Mouse (Mus musculus): ENCODE measurements around the gene Pik3cb.

The Pik3cb gene

DNA sequence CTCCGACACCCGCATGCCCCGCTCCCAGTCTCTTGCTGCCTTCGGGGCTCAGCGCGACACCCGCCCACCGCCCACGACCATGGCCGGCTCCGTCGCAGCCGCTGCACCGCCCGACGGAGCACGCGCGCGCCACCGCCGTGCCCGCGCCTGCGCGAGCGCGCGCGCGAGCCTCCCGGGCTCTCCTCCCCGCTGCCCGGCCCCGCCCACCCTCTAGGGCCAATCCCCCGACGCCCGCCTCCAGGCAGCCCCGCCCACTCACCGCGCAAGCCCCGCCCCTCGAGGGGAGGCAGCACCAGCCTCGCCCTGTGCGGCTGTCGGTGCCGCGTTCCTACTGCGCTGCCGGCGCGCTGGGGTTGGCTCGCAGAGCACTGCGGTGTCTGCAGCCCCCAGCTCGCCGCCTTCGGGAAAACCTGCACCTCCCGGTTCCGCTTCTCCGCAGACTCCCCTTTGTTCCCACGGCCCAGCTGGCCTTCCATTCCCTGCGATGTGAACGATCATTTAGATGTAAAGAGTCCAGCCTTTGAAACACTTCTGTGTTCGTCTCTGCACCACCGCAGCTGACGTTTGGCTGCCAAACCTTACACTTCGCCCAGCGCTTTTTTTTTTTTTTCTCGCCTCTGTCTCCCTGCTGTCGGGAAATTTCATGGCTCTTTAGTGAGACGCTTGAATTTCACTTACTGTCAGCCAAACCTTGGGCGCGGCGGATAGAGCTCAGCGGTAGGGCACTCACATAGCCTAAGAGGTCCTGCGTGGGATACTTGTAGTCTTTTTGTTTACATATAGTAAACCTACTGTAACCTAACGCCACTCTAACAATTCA, at the start of gene Pik3cb:
TSS of gene Pik3cb (minus strand) at position 559 of the 820 bp plus-strand sequence.
- peak; percentile 99 to 100 for DNase-seq

DNA sequence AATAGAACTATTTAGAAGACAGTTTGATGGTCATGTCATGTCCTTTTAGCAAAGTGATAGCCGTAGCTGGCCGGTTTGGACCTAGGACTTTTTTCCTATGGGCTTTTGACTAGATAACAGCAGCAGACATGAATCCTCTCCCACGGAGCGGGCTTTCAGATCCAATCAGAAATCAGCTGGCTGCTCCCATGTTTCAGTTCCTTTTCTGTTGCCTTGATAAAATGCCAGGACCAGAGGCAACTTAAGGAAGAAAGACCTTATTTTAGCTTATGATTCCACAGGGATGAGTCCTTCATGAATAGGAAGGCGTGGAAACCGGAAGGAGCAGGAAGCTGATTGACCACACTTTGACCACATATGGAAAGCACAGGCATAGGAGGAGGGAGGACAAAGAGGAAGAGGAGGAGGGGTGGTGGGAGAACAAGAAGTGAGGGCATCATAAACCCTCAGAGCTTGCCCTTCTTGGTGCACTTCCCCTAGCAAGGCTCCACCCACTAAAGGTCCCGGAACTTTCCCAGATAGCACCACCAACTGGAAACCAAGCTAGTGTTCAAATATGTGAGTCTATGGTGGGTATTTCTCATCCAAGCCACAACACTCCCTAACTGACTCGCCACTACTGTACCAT, 42.7 kb upstream of the Pik3cb start:
- no peak for DNase-seq

DNA sequence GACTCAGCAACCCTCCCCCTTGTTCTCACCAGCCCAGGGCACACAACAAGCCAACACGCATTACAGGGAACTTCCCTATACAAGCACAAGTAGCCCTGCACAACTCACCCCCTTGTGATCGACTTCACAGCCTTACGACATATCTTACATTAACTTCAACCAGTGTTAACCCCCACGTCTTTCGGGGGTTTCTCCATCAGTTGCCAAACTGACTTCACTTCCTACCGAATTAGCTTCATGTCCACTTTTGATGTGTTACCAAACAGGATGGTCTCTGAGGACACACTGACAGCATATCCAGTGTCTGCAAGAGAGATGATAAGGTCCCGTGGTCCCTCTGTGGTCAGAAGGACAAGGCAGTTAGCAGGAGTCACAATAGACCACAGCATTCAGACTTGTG, 41.7 kb upstream of the Pik3cb start:
- no peak for DNase-seq

DNA sequence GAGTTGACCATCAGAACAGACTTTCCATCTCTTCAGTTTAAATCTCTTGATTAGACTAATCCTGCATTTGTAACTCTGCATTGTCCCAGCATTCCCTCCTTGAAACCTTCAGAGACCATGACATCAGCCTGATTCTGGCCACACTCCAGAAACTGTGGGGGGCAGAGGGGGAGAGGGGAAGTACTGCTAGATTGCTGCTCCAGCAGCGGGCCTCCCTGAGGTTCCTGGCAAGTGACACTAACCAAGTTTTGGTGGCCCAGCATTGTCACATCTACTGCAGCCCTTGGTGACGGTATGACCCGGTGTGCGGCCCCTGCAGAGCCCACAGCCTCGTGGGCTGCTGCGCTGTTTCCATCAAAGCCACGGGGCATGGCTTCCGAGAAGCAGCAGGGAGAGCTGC, 39.9 kb upstream of the Pik3cb start:
- DNase-seq, result peak; percentile 35 to 62

DNA sequence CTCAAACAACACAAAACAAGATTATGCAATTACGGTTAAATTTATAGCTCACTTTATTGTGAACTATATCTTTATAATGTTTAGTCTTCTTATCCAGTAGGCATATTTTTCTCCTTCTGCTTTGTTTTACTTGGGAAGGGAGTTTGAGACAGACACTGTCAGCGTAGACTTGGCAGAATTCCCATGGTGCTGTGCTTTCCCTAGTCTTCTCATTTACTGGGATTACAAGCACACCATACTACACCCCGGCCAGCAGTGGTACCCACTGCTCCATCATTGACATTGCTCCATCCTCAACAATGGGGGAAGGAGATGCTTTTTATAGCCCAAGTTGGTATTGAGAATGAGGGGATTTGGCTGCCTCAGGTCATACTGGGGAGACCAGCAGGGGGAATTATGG, 38.3 kb upstream of the Pik3cb start:
- peak in 1 of 2 experiments; percentile 12 for DNase-seq

DNA sequence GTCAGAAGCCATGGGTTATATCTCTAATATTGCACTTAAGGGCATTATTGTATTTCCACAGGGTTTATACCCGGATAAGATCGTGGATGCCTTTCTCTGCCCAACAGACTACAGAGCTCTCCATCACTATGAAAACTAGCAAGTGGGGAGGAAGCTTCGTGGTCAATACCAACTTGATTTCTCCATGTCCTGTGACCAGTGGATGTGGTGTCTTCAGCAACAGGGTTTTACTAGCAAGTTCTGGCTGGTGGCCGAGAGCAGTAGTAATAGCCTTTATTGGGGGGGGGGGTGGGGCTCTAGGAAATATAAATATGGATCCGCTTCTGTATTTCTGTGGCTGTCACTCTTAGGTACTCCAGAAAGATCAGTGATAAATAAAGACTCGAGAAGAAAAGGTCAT, 35.4 kb upstream of the Pik3cb start:
- no peak for DNase-seq

DNA sequence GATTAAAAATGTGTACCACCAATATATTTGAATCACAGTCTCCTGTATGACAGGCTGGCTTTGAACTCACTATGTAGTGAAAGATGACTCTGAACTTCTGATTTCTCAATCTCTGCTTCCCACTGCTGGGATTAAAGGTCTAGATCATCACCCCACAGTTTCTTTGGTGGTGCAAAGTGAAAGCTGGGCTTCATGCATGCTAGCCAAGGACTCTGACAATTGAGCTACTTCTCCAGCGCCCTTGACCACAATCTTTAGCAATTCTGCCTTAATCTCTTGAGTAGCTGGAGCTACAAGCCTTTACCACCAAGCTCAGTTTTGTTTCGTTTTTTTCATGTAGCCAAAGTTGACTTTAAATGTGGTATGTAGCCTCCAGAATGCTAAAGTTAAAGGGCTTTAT, 32.4 kb upstream of the Pik3cb start:
- DNase-seq, result no peak

DNA sequence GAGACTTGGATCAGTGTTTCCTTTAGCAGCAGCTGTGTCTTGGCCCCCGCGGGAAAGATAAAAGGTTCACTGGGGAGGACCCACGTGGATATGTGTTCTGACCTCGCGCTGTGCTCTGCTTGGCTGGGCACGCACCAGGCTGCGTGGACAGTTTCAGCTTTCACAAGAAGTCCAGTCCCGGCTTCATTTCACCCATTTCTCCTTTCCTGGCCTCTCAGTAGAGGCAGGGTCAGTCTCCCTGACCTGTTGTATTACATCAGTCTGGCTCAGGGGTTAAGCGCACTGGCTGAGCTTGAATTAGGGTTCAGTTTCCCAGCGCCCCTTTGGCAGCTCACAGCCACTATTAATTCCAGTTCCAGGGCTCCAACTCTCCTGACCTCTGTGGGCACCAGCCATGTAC, 30.8 kb upstream of the Pik3cb start:
- DNase-seq, result no peak

DNA sequence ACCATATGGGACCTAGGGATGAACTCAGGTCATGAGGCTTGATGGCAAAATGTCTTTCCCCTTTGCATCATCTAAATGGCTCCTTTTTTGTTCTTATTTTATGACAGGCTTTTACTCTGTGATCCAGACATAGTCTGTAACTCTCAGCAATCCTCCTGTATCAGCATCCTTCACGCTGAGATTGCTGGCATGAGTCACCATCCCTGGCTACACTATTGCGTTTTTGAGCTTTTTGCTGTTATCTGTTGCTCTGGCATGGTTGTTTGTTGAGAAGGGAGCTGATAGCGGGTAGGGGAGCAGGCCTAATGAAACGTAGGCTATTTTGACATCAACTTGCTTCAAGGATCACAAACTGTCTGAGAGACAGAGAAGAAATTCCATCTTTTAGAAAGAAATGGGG, 28.6 kb upstream of the Pik3cb start:
- no peak for DNase-seq

DNA sequence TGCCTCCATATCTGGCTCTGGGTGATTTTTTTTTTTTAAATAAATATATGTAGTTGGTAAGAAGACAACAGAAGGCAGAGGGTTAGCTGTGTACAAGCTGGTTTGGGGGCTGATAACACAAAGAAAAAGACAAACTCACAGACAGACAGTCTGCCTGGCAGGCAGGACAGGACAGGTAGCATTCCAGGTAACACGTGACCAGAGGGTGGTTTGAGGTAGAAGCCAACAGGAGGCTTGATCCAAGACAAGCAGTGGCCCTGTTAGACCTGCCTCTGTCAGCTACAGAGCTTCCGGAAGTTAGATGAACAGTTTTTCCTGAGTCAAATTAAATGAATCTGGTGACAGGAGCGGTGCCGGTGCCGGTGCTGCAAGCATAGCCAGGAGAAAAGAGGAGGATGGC, 26.5 kb upstream of the Pik3cb start:
- DNase-seq, result no peak

DNA sequence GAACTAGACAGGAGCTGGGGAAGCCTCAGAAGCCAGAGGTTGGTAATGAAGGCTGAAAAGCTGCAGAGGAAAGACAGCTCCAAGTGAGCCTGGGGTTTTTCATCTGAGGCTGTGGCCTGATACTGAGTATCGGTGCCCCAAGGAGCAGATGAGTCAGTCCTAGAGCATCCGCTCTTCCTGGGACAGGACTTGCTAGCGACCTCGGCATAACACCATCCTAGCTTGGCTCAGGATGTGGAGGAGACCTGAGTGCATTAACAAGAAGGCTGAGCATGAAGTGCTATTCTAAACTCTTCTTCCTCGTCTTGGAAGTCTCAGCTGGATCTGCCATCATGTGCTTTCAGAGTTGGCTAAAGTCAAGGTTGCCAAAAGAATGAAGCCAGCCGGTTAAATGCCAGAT, 25.5 kb upstream of the Pik3cb start:
- no peak for DNase-seq

DNA sequence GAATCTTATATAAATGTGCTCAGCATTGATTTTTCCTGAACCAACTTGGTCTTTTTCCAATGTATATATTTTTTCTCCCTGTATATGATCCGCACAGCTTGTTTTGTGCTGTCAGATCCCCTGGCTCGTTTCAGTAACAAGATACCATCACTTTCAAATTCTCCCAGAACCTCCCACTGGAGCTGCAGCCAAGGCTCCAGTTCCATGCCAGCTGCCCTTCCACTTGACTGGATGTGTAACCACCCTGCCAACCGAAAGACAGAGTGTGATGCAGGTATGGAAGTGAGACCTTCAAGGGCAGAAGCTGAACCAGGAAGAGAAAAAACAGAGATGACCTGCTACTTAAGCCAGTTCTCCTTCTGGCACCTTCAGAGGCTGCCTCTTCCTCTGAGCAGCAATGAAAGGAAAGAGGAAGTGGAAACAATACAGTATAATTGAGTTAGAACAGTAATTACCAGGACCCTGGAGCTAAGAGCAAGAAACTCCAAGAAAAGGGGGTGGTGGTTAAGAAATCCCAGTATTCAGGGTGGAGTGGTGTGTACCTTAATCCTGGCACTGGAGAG, 24.3 kb upstream of the Pik3cb start:
- peak; percentile 76 to 80 for DNase-seq

DNA sequence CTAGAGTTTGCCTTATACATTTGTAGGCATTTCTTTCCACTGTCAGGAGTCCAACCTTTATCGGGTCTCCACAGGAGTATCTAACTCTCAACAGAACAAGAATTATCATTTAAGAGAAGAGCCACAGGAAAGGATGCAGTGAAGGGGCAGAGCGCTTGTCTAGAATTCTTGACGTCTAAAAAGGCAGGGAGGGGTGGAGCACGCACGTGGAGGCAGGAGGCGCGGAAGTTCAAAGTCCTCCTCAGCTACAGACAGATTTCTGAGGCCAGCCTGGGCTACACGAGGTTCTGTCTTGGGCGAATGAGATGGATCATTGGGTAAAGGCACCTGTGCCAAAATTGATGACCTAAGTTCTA, 23.7 kb upstream of the Pik3cb start:
- no peak for DNase-seq

DNA sequence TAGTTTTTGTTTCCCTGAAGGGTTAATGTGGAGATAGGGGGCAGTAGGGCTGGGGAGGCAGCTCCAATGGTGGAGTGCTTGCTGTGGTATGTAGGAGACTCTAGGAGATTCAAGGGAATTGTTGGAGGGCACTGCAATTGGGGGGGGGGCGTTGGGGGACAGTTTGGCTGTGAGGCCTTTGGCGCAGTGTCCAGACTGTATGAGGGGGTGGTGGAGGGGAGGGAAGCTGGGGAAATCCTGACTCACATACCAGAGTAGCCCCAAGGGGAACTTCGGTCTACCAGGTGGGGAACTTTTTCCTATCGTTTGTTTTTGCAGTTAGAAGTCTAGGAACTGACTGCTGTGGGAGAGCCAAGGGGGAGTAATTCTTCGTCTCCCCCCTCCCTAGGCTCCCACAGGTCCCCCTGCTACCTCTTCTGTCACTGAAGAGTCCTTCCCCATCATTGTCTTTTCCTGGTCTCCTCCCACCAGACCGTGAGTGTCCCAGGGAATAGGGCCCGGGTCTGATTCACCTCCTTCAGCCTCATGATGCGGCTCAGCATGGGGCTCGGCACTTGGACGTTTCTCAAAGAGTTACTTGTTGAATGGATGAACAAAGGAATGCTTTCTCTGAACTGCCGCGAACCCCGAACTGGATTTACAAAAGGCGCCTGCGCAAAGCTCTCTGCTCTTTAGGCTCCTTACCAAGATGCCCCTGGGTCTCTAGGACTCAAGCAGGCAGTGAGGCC, 23.2 kb upstream of the Pik3cb start:
- DNase-seq, result peak; percentile 42 to 64

DNA sequence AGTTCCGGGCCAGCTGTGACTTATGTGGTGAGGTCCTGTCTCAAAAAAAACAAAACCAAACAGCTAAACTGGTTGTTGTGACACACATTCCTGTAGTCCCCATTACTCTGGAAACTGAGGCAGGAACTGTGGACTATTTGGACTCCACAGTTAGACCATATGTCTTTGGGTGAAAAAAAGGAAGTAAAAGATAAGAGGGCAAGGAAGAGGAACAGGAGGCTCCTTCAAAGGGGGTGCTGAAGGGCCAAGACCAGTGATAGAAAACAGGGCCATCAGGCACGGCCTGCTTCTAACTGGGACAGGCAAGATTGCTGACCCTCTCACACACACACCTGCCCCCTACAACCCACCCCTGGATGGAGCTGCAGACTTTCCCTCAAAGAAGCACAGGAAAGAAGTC, 22.4 kb upstream of the Pik3cb start:
- no peak for DNase-seq

DNA sequence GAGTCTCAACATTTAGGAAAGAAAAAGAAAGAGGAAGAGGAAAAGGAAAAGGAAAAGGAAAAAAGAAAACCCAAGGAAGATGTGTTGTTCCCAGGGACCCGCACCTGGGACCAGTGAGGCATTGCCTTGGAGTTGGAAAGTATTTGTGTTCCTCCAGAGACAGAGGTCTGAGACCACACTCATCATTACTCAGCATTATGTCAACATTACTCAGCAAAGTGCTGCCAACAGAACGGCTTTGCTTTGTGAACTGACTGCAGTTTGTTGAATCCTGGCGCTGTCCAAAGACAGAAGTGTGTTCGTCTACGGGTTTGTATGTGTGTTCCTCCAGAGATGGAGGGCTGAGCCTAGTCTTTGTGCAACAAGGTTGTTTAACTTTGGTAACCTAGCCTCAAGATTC, 20.4 kb upstream of the Pik3cb start:
- DNase-seq, result no peak

DNA sequence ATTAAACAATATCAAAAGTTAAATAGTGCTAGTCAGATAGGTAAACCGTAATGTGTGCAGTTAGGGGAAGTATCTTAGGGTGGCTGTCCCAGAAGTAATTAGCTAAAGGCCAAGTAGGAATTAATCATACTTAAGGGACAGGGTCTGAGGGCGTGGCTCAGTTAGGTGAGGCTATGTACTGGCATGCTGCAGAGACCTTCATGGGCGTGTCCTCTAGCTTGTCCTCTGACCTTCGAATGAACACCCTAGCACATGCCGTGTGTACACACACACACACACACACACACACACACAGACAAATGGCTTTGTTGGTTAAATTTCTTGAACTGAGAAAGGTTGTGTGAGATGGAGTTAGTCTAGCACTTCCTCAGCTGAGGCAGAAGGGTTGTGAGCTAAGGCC, 19.5 kb upstream of the Pik3cb start:
- no peak for DNase-seq

DNA sequence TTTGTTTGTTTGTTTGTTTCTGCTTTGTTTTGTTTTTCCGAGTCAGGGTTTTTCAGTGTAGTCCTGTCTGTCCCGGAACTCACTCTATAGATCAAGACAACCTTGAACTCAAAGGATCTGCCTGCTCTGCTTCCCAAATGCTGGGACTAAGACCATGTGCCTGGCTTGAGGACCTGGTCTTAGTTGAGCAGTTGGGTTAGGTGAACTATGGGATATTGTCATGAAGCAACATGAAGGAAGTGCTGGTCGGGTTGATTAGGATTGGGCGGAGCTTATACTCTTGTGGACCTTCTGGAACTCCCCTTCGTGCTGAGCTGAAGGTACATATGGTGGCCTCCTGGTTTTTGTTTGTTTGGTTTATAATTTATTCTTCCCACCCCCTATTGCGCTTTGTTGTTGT, 18.3 kb upstream of the Pik3cb start:
- no peak for DNase-seq

DNA sequence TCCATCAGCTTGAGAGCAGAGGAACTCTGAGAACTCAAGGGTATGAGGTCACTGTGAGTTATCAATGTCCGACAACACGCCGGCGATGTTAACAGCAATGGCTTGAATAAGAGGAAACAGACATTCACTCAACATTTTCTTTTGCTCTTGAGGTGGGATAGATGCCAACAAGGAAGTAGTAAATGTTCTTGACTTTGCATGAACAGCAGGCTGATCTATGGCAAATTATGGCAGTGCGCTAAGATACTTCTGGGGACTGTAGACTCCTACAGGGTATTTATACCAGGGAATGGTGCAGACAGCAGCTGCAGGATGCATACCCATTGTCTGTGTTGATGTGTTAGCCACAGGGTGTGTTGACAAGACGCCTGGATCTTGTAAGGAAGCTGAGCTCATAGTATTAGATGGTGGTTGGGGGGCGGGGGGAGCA, 17.8 kb upstream of the Pik3cb start:
- DNase-seq, result no peak

DNA sequence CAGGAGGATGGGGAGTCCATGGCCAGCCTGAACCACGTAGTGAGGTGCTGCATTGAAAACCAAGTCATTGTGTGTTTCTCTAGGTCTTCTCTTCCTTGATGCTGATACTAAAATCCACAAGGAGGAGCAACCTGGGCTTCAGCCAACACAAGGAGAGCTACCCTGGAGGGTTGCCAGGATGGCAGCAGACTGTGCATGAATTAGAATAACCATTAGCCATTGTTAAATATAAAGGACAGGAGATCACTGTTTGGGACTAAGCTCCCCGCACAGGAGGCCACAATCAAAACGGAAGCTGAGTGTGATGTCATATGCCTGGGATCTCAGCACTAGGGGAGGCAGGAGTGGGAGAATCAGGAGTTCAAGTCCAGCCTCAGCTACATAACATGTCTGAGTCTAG, 13.2 kb upstream of the Pik3cb start:
- DNase-seq, result peak; percentile 85 to 86

DNA sequence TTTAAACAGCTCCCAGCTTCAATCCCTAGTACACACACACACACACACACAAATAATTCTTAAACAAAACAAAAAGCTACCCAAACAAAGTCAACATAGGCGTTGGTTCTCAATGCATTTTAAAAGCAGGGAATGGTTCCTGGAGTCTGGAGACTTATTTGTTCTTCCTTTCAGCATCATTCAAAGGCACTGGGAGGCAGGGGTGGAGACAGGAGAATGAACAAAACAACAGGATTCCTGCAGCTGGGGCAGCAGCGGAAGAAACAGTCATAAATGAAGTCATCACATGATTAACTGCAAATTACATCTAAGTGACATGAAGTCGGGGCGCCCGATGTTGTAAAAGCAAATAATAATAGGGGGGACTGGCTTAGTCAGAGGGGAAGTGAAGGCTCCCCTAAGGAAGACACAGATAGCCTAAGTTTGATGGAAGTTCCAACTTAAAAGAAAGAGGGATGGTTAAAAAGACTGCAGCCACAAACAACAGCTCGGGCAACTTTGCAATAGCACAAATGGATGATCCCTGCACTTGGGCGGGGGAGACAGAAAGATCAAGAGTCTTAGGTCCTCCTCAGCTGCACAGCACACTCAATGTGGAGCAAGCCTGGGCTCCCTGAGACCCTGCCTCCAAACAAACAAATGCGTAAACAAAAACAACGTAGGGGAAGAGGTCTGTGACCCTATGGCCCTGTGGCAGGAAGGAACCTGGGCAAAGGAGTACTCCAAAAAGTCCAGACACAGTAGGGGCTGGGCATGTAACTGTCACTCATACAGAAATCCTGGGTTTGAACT, 12.5 kb upstream of the Pik3cb start:
- DNase-seq, result no peak

DNA sequence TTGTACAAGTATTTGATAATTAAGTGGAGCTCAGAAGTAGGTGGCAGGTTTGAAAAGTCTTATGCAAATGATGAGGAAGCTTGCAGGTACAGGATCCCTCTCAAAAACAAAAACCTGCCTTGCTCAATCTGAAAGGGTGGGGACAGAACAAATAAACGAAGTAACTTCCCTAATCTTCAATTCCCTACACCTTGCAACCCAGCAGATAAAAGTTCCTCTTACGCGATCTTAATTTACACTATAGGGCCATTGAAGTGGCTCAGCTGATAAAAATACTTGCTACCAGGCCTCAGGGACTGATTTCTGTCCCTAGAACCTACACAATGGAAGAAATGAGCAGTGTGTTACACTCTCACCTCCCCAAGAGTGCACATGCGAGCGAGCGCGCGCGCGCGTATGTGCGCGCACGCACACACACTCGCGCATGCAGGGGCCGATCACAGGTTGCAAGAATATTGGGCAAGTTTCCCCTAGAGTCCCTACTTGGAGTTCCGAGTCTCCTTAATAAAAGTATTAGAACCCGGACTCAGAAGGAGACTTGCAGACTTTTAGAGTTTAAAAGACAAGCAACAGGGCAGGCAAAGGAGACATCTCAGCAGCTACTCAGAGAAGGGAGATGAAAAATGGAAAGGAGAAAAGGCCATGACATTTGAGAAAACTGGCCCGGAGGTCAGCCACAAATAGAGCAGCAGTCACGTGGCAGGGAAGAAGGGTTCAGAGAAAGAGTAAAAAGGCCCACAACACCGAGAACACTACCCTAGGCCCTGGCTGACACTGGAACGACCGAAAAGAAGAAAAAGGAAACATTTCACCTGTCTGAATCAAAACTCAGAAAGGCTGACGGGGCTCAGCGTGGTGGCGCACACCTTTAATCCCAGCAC, 6.7 kb upstream of the Pik3cb start:
- DNase-seq, result no peak

Measured in cerebellum, postnatal 10 days (tissue).